Mouse (Mus musculus): ENCODE results near the gene Eif3d.

Eif3d gene

DNA sequence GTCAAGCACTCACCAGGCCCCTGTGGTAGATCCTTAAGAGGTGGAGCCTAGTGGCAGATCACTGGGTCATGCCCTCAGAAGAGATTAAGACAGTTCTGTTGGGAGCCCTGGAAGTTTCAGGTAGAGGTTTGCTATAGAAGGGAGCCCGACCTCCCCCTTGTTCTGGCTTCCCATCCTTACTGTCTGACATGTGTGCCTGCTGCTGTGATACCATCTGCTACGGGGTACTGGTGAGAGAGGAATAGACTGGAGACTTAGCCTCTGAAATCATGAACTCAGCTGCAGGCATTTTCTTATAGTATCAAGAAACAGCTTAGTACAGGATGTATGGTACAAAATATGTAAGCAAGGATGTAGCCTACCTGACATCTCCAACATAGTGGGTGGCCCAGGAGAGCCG is 17.7 kb downstream of the Eif3d start:
- DNase-seq, result no peak

DNA sequence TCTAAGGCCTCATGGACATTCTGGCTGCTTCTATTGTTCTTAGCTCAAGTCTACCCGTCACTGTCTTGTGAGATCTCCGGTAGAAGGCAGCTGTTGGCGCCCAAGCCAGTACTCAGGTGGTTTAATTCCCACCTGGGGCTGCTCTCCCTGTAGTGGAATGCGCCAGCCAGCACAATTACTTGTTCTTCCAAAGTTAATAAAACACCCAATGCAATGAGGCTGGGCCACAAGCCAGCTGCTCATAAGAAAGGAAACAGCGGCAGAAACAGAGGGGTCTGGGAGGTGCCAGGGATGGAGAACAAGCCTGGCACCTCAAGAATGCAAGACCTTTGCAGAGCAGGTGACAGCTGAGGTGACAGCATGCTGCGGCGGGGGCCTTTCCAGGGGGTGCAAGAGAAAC is 21.6 kb downstream of the Eif3d start:
- DNase-seq, result no peak

DNA sequence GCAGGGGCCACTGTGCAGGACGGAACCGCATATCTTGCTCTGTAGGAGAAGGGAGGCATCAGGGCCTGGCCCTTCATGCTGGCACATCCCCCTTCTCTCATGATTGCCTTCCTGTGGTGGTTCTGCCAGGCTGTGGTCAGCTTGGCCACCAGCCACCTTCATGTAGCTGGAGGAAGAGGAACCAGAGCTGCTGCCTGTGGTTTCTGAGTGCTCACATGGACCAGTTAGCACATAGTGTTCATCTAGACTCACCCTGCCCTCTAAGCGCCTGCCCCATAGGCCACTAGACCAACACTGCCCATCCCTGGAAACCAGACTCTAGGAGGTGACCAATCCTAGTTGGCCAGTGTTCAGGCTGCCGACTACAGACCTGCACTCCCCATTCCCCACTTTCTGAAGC is 24.9 kb downstream of the Eif3d start:
- peak; percentile 67 to 76 for DNase-seq

DNA sequence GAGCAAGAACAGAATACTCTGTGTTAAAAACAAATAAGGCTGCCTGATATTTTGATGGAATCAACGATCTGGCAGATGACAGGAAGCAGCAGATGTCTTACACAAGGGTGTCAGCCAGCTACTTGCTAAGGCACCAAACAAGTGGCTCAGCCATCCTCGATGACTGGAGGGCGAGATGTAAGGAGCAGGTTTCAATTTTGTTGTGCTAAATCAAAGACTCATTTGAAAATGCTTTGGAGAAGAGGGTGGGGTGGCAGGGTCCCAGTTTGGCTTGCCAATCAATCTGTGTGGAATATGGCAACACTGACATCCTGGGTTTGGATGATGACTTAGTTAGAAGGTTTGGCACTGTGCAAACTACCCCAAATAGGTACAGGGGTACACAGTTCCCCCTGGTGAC is 29.1 kb downstream of the Eif3d start:
- no peak for DNase-seq

DNA sequence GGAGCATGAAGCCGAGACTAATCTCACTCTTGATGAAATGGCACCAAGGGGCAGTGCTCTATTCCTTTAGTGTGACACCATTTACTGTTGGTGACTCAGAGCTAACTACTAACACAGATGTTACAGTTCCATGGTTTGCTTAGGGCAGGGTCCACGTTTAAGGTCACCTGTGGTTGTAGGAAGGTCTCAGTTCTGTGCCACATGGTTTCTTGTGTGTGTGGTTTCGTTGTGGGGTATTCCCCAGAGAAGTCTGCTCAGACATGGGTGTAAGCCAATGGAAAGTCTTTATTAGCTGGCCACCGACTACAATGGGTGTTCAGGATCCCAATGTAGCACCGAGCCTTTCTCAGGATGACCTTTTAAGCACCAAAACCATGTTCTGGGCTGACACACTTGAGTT is 32.1 kb downstream of the Eif3d start:
- DNase-seq, result no peak

DNA sequence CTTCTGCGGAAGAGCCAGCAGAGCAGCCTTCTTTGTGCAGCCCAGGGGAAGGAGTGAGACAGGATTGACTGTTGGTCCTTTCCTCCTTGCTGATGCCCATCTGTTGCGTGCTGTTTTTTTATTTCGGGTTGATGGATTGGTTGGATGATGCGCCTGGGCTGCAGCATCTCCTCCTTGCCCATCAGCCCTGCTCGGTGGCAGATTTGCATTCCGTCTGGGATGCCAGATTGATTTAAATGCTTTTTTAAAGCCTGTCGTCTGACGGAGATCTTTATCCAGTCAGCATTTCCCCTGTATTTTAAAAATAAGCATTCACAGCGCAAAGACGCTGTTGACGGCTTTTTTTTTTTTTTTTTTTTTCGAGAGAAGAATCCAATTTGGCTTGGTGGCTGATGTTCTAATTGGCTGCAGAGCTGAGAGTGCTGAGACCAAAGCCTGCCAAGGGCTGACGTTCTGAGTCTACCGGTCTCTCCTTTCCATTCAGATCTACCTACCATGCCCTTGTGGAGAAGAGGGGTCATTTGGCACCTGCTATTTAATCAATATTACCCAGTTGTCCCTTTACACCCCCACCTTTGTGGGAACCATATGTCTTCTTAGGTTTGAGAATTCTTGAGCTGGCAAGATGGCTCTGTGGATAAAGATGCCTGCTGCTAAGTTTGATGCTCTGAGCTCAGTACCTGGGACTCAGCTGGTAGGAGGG is 34.8 kb downstream of the Eif3d start:
- no peak for DNase-seq

DNA sequence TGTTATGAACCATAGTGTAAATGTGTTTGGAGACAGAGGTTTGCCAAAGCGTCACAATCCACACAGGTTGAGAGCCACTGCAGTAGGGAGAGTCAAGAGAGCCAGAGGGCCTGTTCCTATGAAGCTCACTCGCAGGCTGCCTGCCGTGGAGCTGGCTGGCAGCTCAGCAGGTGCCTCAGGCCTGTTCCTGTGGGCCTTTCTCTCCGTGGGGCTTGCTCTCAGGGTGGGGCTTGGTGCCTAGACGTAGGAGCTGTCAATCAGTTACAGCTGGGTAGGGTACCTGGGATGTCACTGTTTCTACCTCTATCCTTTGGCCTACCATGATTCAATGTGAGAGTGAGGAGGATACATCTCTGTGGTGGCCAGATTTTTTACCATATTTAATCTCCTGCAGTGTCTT is 35.6 kb downstream of the Eif3d start:
- no peak for DNase-seq

DNA sequence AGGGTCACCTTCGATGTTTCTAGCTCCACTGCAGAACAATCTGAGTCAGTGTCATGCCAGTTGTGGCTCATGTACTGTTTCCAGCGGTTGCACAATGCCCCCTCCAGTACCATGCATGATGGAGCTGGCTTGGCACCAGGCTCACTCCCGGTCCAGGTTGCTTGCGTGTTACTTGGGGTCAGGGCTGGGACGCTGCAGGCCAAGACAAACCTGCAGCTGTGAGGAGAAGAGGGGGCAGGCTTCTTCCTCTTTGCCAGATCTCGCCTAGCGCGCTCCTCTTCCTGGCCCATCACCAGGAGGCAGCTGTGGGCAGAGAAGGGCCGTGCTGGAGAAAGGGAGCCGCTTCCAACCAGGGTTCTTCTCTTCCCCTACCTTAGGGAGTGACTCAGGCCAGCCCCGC is 36.3 kb downstream of the Eif3d start:
- no peak for DNase-seq

DNA sequence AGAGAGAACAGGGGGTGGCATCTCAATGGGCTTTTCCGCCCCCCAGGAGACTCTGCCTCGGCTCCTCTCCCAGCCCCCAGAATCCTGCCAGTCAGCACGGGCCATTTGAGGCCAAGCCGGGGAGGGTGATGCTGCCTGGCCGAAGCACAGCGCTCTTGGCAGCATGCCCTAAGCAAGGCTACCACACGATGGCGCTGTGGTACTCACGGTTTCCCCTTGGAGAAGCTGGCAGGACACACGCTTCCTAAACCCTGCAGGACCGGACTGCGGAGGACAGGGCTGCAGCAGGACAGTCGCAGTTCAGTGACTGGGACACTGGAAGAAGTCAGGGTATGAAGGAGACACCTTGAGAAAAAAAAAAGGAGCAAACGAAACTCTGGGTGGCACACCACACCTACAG is 36.8 kb downstream of the Eif3d start:
- DNase-seq, result peak; percentile 95 to 98

DNA sequence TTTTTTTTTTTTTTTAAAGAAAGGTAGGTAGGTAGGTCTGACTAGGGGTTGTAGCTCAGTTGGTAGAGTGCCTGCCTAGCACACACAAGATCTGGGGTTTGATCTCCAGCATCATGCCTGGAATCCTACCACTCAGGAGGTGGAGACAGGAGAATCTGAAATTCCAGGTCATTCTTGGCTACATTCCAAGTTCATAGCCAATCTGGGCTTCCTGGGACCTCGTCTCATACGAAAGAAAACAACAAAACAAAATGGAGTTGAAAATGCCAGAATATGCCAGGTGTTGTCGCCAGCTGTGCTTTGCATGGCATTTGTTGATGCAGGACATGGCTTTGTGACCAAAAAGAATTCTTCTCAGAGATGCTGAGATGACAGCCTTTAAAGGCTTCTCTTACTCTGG is 37.4 kb downstream of the Eif3d start:
- DNase-seq, result no peak

DNA sequence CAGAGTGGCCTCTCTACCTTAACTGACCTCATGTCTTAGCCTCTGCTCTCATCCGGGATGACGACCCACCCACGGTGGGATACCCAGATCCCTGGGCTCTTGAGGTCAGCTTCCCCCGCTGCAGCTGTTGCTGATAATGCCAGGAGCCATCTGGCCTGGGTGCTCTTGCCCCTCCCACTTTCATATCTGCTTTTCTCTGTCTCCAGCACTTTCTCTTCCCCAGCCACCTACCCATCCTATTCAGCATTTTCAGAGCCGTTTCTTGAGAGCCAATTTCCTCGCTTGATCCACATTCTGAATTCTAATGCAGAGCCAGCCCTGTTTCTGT is 39.0 kb downstream of the Eif3d start:
- DNase-seq, result no peak

DNA sequence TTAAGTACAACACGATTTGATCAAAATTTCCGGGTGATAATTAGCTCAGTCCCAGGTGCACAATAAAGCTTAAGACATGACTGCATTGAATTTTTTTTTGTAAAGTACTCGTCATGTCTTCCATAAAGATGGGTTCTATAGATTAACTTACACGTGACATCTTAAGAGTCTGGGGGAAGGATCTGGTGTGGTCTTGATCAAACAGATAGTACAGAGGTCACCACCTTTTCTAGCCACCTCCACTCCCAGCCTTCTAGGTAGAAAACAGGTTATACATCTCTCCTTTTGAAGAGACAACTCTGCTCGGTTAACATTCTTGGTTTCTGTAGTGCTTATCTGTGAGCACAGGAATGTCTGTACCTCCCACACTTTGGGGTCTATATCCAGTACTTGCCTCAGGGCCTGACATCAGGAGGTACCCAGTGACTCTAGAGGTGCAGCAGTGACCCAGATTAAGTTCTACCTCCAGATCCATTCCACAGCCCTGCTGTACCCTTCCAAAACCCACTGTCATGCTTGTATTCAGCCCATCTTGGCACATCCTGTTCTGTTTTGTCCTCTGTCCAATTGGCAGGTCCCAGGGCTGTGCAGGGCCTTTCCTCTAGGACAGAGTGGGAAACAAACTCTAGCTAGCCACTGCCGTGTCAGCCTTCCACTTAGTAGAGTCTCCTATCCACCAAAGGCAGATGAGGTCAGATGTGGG is 39.5 kb downstream of the Eif3d start:
- no peak for DNase-seq

DNA sequence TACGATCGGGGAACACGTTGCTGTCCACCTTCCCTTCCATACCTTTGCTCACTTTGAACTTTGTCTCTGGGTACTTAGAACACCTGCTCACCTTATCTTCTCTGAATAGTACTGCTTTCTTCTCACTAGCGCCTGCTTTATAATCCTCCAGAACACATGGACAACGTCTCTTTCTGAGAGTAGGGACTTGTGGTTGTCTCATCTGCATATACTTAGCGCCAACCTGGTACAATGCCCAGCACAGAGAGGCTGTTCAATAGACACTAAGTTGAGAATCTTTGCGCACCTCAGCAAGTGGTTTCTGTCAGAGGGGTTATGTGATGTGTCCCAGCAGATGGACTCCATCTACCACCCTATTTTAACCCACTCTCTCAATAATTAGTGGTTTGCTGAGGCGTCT is 40.8 kb downstream of the Eif3d start:
- DNase-seq, result no peak

DNA sequence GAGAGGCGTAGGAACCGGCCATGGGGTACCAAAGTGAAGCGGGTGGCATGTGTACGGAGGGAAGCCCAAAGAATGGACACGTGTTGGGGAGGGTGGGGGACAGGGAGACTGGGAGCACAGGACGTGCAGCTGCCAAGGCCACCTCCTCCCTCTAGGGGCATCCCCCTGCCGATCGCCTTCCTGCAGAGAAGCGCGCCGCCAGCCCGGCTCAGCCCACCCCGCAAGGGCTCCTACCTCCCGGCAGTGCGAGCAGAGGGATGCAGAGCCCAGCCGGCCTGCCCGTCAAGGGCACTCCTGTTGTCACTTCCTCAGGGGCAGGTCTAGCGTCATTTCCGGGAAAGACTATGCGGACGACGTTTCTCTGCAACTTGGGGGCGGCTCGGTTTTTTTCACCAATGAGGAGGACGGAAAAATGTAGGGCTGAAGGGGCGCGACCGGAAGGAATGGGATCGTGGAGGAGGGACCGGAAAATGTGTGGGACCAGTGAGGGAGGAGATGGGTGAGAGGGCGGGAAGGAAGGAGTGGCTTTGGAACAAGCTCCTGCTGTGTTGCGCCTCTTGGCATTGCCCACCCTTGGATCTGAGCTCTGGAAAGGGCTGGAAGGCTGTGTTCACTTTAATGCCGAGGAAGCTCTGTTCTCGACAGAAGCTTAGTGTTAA is 41.8 kb downstream of the Eif3d start, which contains the start of gene Txn2:
Gene Txn2 (minus strand): TSS at position 334 of the 659 bp plus-strand sequence.
- peak; percentile 97 to 98 for DNase-seq

DNA sequence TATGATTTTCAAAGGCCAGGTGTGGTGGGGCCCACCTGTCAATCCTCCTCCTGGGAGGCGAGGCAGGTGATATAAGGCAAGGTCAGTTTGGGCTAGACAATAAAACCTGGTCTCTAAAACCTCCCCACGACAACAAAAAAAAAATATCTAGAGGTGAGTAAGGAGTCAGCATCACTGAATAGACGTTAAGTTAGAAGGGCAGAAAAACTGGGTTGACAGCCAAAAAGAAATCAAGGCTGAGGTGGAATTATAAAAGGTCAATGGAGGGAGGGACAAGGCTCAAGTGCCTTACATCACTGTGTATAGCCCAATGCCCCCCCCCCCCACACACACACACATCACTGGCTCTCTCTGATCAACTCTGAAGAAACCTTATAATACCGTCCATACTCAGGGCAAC is 42.5 kb downstream of the Eif3d start:
- no peak for DNase-seq

DNA sequence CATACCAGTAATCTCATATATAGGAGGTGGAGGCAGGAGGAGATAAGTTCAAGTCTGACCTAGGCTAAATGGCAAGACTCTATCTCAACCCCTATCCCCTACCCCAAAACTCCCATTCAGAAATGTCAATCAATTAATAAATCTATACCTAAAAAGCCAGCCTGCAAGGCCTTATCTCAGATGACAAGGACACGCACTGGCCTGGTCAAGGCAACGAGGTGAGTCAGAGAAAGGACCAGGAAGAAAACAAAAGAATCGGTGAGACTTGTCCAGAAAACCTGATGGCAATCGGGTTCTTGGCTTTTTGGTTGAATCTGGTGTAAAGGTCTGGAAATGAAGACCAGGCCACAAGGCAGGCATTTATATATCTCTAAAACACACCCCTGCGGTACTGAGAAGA is 43.7 kb downstream of the Eif3d start:
- DNase-seq, result no peak

DNA sequence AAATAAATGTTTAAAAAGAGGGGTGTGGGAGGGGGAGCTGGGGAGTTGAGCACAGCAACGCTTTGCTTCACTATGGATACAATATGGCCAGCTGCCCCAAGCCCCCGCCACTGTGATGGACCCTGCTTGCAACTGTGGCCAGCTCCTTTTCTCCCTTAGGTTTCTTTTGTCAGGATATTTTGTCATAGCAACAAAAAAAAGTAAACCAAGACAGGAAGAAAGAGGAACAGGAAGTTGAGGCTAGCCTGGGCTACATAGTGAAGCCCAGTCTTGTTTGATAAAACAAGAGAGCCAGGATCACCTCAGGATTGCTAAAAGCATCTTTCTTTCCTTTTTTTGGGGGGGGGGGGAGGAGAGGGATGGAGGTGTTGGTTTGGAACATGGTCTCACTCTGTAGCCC is 45.4 kb downstream of the Eif3d start:
- DNase-seq, result no peak

DNA sequence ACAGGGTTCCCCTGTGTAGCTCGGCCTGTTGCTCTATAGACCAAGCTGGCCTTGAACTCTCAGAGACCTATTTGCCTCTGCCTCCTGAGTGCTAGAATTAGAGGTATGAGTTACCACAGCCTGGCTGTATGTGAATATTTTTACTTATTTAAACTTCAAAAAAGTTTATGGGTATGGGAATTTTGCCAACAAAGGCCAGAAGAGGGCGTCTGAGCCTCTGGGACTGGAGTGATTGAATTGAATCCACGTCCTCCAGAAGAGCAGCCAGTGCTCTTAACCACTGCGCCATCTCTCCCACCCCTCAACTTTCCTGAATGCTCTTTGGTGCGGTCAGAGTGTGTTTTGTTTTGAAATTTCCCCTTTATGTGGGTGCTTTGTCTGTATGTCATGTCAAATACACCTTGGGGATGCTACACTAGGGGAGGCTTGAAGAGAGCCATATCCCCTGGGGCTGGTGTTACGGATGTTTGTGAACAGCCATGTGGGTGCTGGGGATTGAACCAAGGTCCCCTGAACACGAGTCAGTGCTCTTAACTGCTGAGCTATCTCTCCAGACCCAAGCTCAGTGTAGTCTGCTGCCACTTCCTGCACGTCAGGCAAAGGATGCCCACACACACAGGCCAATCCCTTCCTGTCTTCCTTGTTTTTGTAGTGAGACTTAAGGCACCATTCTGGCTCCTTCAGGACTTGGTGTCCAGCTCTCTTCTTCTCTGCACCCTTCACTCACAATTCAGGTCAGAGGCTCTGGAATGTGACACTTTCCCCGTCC is 47.2 kb downstream of the Eif3d start:
- no peak for DNase-seq

DNA sequence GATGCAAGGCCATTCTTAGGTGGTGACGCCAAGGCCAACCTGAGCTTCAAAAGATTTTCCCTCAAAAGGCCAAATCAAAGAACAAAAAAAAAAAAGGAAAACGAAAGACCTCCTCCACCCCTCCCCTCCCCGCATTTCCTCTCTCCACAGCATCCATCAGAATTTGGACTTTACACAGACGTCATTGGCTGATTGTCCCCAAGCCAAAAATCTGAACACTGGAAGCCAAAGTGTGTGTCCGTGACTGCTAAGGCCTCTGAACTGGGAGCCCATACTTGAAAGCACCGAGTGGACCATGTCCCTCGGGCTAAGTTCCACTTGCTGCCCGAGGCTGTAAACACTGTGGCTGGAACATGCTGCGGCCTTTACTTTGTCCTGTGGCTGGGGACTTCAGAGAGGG is 47.9 kb downstream of the Eif3d start:
- DNase-seq, result no peak

DNA sequence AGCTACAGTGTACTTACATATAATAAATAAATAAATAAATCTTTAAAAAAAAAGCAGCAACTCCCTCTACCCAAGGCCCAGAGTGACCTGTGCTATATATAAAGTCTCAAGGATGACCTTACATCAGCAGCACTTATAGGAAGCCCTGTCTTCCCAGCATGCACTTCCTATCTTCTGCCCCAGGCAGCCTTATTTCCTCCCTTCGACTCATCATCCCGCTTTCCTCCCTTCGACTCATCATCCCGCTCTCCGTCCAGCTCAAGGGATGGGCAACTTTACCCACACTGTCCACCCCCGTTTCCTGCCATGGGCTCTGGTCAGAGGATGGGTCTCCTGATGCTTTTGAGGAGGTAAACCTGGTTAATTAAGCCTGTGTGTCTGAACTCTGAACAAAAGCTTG is 49.0 kb downstream of the Eif3d start:
- DNase-seq, result no peak

DNA sequence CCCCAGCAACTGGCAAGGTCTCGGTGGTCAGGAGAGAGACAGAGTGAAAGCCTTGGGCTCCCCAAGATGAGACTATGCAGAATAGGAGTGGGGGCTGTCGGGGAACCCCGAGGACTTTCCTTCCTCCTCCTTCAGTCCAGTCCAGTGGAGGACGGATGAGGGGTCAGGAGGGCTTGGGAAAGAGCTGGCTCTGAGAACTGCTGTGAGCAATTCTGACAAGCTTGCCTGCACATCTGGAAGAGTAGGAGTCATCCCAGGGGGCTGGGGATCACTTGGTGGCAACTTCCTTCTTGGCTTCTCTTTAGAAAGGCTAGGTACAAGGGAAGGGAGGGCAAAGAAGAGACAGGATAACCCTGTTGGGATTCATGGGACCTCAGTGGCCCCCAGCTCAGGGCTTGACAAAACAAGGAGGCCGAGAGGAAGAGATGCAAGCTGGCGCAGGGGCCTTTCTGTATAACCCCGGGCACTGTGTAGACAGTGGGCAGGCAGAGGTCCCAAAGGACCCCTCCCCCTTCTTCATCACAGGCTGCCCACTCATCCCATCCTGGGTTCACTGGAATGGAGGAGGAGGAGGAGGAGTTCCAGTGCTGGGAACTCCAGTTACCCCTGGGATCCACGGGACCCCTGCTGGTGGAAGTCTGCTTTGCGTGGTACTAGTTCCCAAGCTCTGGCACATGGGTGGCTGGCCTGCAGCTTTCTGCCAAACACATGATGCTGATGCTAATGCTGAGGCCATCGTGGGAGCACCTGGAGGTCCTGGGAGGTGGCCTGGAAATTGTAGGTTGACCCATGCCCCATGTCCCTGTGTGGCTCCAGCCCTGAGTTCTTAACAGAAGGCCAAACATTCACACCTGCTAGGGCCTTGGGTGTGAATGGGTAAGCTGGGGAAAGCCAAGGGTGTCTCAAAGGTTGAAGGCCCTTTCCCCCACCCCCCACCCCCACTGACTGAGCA is 49.8 kb downstream of the Eif3d start:
- peak; percentile 44 to 57 for DNase-seq

DNA sequence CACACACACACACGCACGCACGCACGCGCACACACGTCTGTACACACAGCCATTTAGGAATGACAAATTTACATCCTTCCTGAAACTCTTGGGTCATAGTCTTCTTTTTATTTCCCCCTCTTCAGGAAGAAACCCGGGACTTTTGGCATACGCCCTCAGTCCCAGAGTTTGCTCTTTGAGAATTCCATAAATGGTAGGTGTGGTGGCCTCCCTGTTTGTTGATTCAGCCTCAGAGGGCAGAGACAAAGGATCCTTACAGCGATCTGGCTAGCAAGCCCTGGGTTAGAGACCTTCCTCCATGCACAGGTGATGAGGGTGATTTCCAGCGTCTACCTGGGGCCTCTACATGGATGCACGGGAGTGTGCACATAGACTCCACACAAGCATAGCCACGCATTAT is 51.2 kb downstream of the Eif3d start:
- peak in 1 of 2 experiments; percentile 9 for DNase-seq

All from lung, postnatal 4 days (tissue).